Mouse (Mus musculus) gastrocnemius, postnatal 25 days (tissue): ENCODE measurements around the gene Usp49. TPM values are rescaled to one million over a fixed set of nuclear protein-coding genes. Genes with fewer than 3 reads are reported as not detected.
A peak's percentile ranks its signal among the peaks of the same experiment; 100 is the strongest.
"Not testable (repeated sequence)": the region's sequence is repeated elsewhere in the genome, so short reads cannot be mapped to it uniquely, and the experiment has no call there.

Experiments
- DNase-seq: peaks from one replicate; pipeline ENCODE4 v3.0.0; 2022
- long read RNA-seq, 2 experiments: library from polyadenylated mRNA; stranded (forward); transcript quantifications; one replicate each; pipeline ENCODE4 v2.0.0; 2021
- total RNA-seq, 2 experiments: library from RNA; stranded (reverse); gene quantifications; 1 replicate in 1 of 2; 2 replicates in 1 of 2; pipeline ENCODE4 v1.2.3; 2021

Usp49 gene
- total RNA-seq = 1 to 10 TPM; 2.2 to 2.8 TPM
- long read RNA-seq, experiment 1, partial matches to known transcripts = 0 of 1 reads
- long read RNA-seq, experiment 1, other reads (novel, unspliced or antisense) = 1 of 1 reads
- long read RNA-seq, experiment 2, partial matches to known transcripts = 0 of 2 reads
- long read RNA-seq, experiment 2, other reads (novel, unspliced or antisense) = 2 of 2 reads

DNA sequence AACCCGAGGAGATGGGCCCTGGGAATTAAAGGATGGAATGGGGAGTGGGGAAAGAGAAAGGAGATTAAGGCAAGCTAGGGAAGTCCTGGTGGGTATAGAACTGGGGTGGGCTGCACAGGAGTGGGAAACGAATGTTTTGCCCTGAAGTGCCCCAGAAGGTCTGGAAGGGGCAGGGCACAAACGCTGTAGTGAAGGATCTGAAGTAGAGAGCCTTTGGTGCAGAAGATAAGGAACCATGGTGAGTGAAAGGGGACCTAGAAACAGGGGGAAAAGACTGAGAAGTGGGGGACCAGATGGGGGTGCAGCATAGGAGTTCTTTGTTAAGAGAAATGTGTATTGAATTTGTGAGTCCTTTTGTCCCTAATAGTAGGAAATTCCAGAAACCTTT lies at the start of gene Usp49:
Gene Usp49, plus strand, starts transcription at position 13 of the 388 bp plus-strand sequence.
- DNase-seq = no peak

DNA sequence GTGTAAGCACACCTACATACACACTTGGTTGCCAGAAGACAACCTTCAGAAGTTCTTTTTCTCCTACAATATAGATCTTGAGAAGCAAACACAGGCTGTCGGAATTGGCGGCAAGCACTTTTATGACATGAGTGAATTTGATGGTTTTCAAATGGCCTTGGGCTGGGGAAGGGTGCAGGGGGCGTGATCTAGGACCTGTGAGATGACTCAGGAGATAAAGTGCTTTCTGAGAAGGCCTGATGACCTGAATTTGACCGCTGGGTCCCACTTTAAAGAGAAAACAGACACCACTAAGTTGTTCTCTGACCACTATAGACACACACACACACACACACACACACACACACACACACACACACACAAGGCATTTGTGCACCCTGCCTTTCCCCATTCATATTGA lies 49.5 kb upstream of the Usp49 start:
- no peak for DNase-seq

- no peak for DNase-seq
Measured at GRCm38 (mm10) chr17:47588517-47588916, 42.0 kb upstream of the Usp49 start.

DNA sequence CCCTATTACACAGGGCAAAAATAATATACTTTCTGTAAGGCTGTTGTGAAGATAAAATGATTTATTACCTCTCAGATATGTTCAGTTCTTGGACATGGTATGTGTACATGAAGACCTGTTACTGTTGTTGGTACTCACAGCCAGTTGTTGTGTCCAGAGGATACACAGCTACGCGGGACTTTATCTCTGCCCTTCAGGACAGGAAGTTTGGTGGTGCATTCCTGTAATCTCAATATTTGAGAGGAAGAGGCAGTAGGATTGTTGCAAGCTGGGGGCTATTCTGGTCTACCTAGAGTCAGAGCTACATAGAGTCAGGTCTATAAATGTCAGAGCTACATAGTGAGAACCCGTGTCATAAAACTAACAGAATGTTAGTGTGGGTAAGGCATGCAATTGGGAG lies 39.4 kb upstream of the Usp49 start:
- no peak for DNase-seq

- peak; percentile 91 for DNase-seq
Measured at GRCm38 (mm10) chr17:47593215-47593853, 37.2 kb upstream of the Usp49 start.

GRCm38 (mm10) chr17:47593854-47594182 lies 36.7 kb upstream of the Usp49 start:
- no peak for DNase-seq

DNA sequence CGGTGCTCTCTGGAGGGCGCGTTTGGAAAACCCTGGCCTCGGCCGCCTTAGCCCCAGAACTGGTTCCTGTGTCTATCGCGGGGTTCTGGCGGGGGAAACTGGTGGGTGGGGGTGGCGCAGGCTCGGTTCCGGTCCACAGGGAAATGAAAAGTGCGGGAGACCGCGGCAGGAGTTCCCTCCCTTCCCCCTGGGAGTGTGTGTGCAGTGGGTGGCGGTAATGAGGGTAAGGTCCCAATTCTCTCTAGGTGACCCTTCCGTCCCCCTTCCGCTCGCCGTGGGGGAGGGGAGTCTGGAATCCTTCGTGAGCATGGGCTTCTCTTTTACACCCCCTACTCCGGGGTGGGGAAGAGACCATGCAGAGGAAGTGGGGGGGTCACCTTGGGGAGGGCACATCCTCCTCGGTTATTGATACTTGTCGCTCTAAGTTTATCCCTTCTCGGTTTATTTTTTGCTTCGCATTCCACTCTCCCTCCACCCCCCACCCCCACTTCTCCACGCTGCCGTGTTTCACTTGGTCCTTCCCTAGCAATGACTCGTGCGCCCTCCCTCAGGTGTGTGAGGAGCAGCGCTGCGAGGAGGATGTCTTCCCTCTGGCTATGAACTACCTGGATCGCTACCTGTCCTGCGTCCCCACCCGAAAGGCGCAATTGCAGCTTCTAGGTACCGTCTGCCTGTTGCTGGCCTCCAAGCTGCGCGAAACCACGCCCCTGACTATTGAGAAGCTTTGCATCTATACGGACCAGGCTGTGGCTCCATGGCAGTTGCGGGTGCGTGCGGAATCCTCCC lies 36.1 kb upstream of the Usp49 start:
- peak; percentile 44 for DNase-seq

GRCm38 (mm10) chr17:47594969-47595247 lies 35.6 kb upstream of the Usp49 start:
- DNase-seq = no peak

DNA sequence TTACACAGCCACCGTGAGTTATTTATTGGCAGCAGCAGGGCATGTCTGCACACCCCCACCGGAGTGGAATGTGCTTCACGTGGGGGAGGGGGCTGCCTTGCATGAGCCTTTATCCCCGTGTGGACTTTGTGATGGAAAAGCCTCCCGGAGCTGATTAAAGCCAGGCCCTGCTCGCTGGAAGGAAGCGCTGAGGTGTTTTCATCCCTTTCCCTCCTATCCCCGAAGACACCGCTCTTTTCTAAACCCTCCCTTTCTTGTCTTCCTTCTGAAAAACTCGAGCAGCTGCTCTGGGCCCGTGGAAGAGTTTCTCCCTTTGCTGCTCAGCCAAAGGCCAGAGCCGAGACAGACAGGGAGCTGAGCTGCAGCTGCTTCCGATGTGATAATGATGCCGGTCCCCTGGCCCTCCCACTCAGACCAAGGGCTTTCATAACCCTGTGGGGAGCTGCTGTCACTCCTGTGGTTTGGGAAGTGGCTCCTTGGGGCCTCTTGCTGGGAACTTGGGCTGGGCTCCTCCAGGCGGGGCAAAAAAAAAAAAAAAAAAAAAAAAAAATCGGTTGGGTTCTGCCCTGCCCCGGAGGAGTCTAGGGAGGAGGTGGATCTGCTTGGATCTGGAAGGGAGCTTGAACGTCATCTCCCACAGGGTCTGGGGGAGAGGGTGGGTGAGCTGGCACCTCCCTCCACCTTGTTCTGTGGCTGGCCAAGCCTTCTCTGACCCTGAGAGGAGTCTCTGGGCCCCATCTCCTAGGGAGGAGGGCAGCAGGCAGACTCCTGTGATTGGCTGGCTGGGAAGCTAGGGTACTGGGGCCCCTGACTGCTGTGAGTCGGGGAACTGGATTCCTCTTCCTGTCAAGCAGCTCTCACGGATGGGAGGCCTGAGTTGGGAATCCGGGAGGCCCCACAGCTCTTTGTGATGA lies 35.0 kb upstream of the Usp49 start:
- peak; percentile 72 for DNase-seq

DNA sequence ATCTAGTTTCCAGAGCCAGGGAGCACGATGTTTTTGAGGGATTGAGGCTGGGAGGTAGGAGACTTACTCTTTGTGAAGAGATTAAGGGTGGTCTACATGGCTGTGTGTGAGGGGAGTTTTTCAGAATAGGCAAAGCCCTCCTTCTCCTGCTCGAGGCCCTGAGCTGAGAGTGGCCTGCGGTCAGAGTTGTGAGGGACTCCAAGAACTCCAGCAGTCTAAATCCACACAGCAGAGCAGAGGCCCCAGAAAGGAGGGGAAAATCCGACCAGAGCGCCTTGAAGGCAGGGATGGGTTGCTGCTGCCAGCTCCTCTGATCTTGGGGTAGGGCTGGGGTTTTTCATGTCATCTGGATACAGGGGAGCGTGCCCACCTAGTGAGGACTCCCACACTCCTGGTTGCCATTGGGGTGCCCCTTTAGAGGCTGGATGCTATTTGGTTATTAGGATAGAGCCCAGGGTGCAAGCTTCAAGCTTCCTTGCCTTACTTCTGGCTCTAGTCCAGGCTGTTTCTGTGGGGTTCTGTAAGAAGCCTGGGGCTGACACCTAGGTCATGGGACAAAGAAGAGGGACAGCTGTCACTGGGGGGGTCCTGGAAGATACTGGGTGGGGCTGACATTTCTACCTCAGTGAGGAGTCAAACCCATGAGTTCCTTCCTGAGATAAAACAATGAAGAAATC lies 34.2 kb upstream of the Usp49 start:
- DNase-seq = no peak

DNA sequence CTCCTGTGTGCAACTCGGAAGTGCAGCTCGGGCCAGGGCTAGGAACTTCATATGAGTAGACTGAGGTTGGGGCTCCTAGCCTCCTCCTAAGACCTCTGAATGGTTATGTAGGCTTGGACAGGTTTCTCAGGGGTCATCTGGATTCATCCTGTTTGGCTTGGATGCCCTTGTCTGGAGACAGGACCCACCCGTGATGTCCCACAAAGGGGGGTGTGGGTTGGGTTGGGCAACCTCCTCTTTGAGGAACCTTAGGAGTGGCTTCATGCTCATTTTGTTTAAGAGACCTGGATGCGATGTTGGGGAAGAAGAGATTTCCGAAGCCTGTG lies 33.7 kb upstream of the Usp49 start:
- DNase-seq = no peak

DNA sequence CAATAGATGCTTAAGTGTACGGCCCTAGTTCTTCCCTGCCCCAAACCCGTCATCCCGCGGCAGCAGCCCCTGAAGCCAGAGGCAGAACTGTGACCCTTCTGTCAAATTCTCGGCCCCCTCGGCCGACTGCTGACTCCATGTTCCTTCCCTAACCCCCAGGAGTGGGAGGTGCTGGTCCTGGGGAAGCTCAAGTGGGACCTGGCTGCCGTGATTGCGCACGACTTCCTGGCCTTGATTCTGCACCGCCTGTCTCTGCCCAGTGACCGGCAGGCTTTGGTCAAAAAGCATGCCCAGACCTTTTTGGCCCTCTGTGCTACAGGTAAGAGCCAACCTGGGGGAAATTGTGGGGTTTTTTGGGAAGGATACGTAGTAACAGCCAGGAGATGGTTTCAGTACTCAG lies 33.2 kb upstream of the Usp49 start:
- DNase-seq = no peak

- no peak for DNase-seq
Measured at GRCm38 (mm10) chr17:47597838-47598579, 32.5 kb upstream of the Usp49 start.

DNA sequence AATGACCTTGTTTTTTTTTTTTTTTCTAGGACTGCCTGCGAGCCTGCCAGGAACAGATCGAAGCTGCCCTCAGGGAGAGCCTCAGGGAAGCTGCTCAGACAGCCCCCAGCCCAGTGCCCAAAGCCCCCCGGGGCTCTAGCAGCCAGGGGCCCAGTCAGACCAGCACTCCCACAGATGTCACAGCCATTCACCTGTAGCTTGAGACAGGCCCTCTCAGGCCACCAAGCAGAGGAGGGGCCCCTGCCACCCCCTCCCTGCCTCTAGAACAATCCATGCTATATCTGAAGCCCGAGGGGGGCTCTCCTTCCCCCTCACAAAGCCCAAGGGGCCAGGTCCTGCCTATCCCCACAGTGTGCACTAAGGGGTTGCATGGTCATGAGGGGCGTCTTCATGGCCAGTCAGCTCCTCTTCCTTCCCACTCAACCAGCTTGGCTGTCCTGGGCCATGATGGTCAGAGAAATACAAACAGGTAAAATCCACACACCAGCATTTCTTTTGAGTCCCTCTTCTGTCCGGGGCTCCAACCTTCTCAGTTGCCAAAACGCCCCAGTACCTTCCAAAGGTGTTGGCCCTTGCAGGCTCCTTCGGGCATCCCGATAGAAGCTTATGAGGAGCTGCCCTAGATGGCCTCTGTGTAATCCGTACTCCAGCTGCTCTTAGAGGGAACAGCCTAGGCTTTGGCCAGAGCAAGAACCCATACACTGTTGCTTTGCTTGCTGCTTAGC lies 31.7 kb upstream of the Usp49 start:
- not testable (repeated sequence) for DNase-seq

GRCm38 (mm10) chr17:47599511-47600297 lies 30.8 kb upstream of the Usp49 start:
- no peak for DNase-seq

DNA sequence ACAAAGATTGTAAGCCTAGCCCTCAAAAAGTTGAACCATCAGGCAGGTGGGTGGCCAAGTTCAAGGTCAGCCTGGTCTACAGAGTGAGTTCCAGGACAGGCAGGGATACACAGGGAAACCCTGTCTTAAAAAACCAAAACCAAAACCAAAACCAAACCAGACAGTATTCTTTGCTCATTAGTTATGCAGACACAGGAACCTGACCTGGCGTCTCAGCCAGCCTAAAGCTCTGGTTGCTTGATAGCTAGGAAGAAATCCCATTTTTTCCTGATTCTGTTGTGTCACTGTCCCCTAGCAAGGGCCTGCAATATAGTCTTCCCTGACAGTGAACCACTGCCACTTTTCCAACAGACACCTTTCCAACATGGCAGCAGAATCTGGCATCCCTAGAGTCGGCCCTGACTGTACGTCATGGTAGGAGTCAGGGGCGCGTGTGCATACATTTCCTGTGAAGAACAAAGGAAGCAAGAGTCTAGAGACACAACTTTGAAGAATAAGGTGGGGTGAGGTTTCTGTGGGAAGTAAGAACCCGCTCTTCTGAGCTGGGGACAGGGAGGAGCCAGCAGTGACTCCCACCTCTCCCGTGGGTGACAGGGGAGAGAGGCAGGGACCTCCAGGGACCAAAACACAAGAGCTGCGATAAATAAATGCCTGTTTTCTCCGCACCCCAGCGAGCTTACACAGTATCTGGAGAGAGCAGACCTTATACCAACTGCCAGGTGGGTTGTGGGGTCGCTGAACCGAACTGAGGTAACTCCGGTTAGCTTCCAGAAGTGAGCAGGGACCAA lies 29.7 kb upstream of the Usp49 start:
- no peak for DNase-seq

- DNase-seq = no peak
Measured at GRCm38 (mm10) chr17:47601389-47601755, 29.1 kb upstream of the Usp49 start.

- no peak for DNase-seq
Measured at GRCm38 (mm10) chr17:47602289-47602688, 28.2 kb upstream of the Usp49 start.

GRCm38 (mm10) chr17:47606220-47606619 lies 24.3 kb upstream of the Usp49 start:
- no peak for DNase-seq
